Mouse (Mus musculus): ENCODE data around the gene Rhot2.
A peak's percentile ranks its signal among the peaks of the same experiment; 100 is the strongest.

Gene Rhot2

DNA sequence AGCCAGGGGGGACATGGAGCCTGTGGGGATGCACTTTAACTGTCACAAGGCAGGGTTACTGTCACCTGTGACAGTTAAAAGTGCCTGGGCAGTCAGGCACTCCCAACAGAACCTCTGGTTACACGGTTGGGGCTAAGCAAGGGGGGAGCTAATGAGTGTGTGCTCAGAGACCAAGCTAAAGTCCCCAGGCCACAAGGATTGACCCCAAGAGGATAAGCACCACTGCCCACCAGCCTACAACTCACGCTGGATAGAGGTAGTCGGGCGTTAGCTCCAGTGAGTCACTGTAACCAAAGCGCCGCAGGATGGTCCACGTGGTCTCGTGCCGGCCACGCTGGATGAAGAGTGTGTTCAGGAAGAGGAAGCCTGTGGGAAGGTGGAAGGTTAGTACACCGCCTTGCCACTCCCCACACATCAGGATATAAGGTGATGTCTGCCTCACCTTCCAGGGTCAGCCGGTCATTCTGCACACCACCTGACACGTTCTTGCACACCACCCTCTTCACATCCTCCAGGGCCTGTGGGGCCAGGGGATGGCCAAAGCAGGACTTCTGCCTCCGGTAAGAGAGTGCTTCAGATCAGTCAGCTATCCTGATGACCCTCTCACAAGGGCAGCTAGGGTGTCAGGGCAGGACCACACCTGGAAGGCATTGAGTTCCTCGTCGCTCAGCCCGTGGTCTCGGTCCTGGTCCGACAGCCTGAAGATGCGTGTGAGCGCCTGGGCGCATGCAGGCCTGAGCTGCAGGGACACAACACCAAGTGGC is 3.4 kb downstream of the Rhot2 start, which contains the start of gene Gm20683:
Gm20683 (minus strand) TSS at position 647 of the 764 bp plus-strand sequence.
- DNase-seq (ENCODE audit: extremely low spot score) = no peak

GRCm38 (mm10) chr17:25840519-25840918 is 4.1 kb downstream of the Rhot2 start:
- no peak for DNase-seq (ENCODE audit: extremely low spot score)

- DNase-seq (ENCODE audit: extremely low spot score) = no peak
These were observed 5.0 kb downstream of the Rhot2 start for GRCm38 (mm10) chr17:25839455-25840235.

DNA sequence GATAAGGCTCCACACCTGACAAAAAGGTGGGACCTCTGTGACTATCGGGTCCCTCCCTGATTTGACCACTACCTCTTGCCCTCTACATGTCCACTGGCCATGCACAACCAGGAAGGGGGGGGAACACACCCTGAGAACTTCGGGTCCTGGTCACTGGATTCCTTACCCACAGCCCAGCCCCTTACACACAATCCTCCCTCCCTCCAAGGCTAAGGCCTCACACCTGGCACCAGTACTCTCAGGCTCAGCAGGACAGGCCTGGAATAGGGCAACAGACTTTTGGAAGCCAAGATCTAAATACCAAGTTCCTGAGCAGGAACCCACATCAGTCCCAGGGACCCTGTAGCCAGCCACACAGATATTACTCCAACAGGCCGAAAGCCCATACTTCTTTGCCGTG is 5.7 kb downstream of the Rhot2 start:
- DNase-seq (ENCODE audit: extremely low spot score) = no peak

DNA sequence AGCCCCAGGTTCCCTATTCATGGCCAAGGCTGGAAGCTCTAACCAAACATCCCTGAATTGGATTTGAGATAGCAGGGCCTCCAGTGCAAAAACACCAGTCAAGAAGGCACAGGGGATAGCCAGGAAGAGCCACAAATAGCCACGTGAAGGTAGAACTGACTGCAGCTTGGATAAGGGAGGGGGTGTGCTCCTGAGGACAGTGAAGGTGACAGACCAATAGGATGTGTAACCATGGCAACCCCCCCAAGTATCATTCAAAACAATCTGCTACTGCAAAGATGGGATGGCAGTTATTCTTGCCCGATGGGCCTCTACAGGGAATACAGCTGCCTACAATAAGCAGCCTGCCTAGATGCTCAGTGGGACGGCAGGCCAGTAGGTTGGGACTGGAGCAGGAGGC is 7.1 kb downstream of the Rhot2 start:
- no peak for DNase-seq (ENCODE audit: extremely low spot score)

DNA sequence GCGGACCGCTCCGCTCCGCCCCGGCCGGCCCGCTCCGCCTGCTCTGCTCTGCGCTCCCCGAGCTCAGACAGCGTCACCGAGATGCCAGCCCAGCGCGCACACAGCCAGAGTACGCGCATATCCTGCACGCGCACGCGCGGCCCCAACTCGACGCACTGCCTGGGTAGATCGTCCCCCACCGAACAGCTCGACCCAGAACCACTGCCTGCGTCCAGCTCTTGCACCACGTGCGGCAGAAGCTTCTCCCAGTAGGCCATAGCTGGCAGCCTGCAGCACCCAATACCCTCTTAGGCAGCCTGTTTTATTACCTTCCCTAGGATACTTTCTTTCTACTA is 7.6 kb downstream of the Rhot2 start, which contains the start of gene Rhbdl1:
Rhbdl1 (minus strand) TSS at position 220 of the 335 bp plus-strand sequence.
- peak; percentile 75 for DNase-seq (ENCODE audit: extremely low spot score)

- DNase-seq (ENCODE audit: extremely low spot score) = no peak
These were observed 8.1 kb downstream of the Rhot2 start for GRCm38 (mm10) chr17:25836397-25837075.

GRCm38 (mm10) chr17:25835816-25836215 is 8.8 kb downstream of the Rhot2 start:
- no peak for DNase-seq (ENCODE audit: extremely low spot score)

DNA sequence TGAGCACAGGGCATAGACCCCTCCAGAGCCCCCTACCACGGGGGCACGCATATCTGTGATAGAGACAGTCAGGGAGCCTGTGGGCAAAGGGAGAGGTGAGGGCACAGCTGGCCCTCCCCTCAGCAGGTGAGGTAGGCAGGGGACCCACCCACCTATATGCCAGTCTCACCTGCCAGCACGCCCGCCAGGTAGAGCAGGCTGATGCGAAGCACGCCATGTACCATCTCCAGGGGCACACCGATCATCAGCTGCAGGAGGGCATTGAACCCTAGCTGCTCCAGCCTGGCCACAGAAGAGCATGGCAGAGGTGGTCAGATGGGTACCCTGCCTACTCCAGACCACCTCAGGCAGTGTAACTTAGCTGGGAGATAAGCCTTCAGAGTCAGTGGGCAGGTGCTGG is 9.3 kb downstream of the Rhot2 start:
- no peak for DNase-seq (ENCODE audit: extremely low spot score)

DNA sequence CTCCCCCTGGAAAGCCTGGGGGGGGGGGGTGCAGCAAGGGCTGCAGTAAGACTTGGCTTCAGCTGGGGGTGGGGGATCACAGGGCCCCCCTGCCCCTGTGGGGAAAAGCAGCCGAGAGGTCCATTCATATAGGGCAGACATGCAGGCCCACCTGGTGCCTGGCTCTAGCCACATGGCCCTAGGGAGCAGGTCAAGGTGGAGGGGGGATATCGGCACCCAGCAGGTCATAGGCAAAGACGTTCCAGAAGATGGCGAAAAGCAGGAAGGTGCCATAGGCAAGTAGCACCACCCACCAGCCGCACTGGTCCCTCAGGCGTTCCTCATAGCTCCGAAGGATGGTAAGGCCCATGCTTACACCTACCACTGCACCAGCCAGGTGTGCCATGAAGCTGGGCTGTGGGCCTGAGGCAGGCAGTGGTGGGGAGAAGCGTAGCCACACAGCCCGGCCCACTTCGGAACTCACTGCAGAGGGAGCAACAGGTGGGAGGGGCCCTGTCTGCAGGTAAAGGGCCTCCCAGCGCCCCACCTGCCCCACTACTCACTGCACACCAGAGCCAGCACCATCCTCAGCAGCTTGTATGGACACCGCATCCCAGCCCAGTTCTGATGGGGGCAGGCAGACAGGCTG is 9.9 kb downstream of the Rhot2 start:
- no peak for DNase-seq (ENCODE audit: extremely low spot score)

GRCm38 (mm10) chr17:25833961-25834594 is 10.6 kb downstream of the Rhot2 start:
- DNase-seq (ENCODE audit: extremely low spot score) = no peak

- DNase-seq (ENCODE audit: extremely low spot score) = peak; percentile 95
These were observed 11.4 kb downstream of the Rhot2 start, which contains the start of gene Stub1 for GRCm38 (mm10) chr17:25833291-25833663. Stub1 (minus strand) TSS chr17:25833404.

GRCm38 (mm10) chr17:25832436-25833290 is 12.0 kb downstream of the Rhot2 start:
- peak; percentile 100 for DNase-seq (ENCODE audit: extremely low spot score)

DNA sequence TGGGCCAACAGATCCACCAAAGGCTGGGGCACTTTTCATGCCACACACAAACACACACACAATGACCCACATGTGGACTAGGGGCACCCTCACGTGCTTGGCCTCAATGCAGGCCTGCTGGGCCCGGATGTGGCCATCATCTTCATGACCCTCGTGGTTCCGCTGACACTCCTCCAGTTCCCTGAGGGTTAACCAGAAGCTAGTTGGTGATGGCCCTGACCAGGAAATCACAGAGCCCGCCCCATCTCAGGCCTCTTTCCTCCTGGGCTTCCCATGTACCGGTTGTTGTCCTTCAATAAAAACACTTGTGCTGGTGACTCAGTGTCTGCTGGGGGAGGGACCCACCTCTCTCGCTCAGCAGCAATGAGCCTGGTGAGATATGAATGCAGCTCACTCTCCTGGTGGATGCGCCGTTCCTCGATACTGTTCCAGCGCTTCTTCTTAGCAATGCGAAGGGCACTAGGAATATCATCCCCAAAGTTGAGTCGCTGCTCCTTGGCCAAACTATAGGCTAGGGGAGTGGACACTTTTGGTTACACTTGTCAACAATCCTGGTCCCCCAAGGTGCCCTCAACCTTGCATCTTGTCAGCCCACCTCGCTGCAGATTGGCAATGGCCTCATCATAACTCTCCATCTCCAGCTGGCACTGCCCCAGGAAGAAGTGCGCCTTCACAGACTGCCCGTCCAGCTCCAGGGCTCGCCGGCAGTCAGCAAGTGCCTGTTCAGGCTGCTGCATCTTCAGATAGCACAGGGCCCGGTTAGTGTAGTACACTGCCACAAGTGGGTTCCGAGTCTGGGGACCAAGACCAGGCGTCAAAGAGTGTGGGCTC is 13.0 kb downstream of the Rhot2 start:
- DNase-seq (ENCODE audit: extremely low spot score) = no peak

DNA sequence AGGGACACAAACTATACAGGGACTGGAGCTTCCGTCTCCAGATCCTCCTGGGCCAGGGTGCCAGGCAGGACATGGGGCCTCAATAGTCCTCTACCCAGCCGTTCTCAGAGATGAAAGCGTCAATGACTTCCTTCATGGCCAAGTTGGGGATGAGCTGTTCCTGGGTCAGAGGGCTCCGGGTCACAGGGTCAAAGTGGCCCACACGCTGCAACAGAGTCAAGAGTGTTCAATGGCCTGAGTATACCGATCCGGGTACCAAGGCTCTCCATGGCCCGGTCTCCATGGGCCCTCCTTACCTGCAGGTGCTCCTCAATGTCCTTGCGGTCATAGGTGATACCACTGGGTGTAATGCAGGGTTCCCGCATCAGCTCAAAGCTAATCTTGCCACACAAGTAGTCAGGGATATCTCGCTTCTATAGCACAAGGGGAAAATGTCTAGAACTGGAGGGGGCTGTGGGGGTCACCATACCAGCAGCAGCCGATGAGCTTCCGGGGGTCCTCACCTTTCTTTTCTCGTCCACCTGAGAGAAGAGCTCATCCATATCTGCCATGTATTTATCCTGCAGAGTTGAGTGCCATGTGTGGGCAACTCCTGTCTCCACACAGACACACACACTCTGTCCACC is 13.7 kb downstream of the Rhot2 start:
- DNase-seq (ENCODE audit: extremely low spot score) = no peak

GRCm38 (mm10) chr17:25830200-25830753 is 14.4 kb downstream of the Rhot2 start:
- no peak for DNase-seq (ENCODE audit: extremely low spot score)

DNA sequence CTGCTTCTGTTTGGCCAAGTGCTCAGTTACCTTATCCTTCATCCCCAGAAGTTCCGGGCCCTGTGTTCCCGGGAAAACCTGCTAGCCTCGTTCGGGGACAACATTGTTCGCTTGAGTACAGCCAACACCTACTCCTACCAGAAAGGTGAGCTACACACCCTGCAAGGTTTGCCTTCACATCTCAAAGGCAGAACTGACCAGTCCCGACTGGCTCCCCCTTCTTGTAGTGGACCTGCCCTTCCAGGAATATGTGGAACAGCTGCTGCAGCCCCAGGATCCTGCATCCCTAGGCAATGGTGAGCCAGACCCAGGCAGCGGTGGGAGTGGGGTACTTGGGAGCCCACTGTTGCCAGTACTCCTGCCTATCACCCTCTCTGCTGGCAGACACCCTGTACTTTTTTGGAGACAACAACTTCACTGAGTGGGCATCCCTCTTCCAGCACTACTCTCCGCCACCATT is 15.1 kb downstream of the Rhot2 start:
- no peak for DNase-seq (ENCODE audit: extremely low spot score)

DNA sequence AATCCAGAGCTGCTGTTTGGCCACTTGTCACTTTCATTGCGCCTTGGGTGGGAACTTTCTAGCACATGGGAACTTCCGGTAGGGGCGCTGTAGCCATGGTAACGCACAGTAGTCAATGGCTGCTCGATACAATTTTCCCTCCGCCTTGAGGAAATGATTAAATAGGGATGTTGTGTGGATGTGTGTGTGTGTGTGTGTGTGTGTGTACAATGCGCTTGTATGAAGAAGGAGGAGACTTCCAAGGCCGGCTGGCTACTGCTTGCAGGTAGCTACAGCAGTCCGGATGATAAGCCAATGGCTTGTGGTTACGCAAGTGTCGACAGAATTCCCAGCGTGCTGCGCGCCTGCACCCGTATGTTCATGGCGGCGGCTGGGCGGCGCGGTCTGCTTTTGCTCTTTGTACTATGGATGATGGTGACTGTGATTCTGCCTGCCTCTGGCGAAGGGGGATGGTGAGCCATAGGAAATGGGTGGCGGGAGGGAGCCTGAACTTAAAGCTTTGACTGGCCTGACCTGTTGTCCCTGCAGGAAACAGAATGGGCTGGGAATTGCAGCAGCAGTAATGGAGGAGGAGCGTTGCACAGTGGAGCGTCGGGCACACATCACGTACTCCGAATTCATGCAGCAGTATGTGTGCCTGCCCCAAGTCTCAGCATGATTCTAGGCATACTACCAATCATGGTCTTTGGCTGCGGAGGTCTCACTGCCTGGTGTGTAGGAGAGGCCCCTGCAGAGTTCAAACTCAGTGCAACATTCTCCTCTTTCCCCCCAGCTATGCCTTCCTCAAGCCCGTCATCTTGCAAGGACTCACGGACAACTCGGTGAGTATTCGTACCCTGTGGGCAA is 15.7 kb downstream of the Rhot2 start, which contains the start of gene Jmjd8:
Jmjd8 (plus strand) TSS at position 156 of the 846 bp plus-strand sequence.
- DNase-seq (ENCODE audit: extremely low spot score) = peak; percentile 86
